Comparison of ENCODE assay signal across 8 mouse cellular contexts in the genomic region with DNA sequence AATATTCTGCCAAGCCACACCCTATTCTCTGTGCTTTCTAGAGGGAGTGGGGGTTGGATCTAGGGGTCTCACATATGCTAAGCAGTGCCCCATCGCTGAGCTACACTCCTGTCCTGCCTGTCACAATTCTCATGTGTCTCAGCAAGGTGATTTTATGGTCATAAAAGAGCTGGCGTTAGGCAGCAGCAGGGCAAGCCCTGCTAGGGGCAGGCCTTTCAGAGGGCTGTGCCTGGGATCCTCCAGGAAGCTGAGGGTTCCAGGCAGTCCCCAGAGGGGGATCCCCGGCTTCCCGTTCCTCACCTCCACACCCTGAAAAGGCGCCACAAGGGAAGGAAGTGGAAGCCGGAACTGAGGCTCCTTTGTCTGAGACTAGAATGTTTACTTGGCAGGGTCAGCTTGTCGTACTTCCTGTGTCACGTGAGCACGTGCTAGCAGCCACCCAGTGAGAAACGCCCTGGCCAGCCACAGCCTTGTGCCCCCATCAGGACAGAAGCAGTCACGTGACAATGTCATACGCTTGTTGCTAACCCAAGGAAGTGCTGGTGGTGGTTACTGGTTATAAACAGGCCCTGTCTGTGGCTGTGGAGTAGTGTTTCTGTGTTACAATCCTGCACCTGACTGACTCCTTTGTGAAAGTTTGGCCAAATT.
A peak's percentile ranks its signal among the peaks of the same experiment; 100 is the strongest.
DNase-seq lines count a peak whose midpoint lies in the region; ATAC-seq and TF ChIP-seq lines count a peak whose summit lies in the region.

No protein-coding gene starts in this region.

- intact Hi-C loops in gastrocnemius, postnatal 14 days (cut with DNase I; ENCODE audit: low total_unique reads): loop anchor here (10.0 kb wide), 1 partner anchor 711 kb away; no protein-coding TSS in a partner anchor

- DNase-seq in gastrocnemius, postnatal 14 days: peak; percentile 63
- DNase-seq in natural killer cell, adult 2 months (ENCODE audit: low spot score in 2 of 2): peak; percentile 94
- DNase-seq in thymus, postnatal 25 days: peak; percentile 76
- no peak for DNase-seq in cerebellum, postnatal 4 days (ENCODE audit: low spot score in 2 of 2)

- no peaks in the 10 kb centered on the region; the same call in 1 of the 2 replicates for H3K4me1 ChIP-seq in bone marrow, adult 2 months (ENCODE audit: control insufficient read depth, insufficient read depth, low read length)
- peaks cover 8% of the 10 kb centered on the region; the same call in 1 of the 2 replicates for H3K4me1 ChIP-seq in liver, embryonic 15.5 days (replicated peaks)

- ATAC-seq in CD4-positive, CD25-positive, alpha-beta regulatory T cell, adult 4 months: peak; percentile 96
- ATAC-seq in inflammation-experienced regulatory T-cells, adult 6 months: peak; percentile 96
- ATAC-seq in liver, embryonic 15.5 days (ENCODE audit: insufficient read depth): peak; percentile 81

- H3K36me3 ChIP-seq in liver, embryonic 15.5 days (replicated peaks): no peaks in the 10 kb centered on the region

- H3K9ac ChIP-seq in liver, embryonic 15.5 days: no peak overlapping the region

- H3K4me3 ChIP-seq in bone marrow, adult 2 months (replicated peaks; ENCODE audit: control insufficient read depth, low read depth, low read length): peak overlapping the region; percentile 15
- H3K4me3 ChIP-seq in liver, embryonic 15.5 days (replicated peaks): peak overlapping the region; percentile 26; the same call in 1 of the 2 replicates

- H3K27me3 ChIP-seq in liver, embryonic 15.5 days: peaks cover 9% of the 10 kb centered on the region

- peak; percentile 22; the same call in 1 of the 2 replicates for TF ChIP-seq POLR2A in bone marrow, adult 2 months (IDR thresholded peaks at IDR 0.05; ENCODE audit: borderline replicate concordance, control insufficient read depth, low read depth, low read length)

- 2% methylated on average over 12 of the region's 12 CpGs for WGBS in bone marrow, adult 2 months
- WGBS in liver, embryonic 15.5 days (ENCODE audit: insufficient replicate concordance): 8% methylated on average over 12 of the region's 12 CpGs

- H3K4me2 ChIP-seq in liver, embryonic 15.5 days: peak overlapping the region; percentile 55

- TF ChIP-seq CTCF in bone marrow, adult 2 months (IDR thresholded peaks at IDR 0.05; ENCODE audit: control insufficient read depth, insufficient read depth, low read length): no peak

- peak overlapping the region; percentile 84 for H3K27ac ChIP-seq in bone marrow, adult 2 months (ENCODE audit: control insufficient read depth, insufficient read depth, low read depth, low read length, poor library complexity)
- no peak overlapping the region for H3K27ac ChIP-seq in liver, embryonic 15.5 days (replicated peaks)

- no peaks in the 10 kb centered on the region for H3K9me3 ChIP-seq in liver, embryonic 15.5 days (replicated peaks)

Comparison
In these comparisons a context has a peak if more than half of its experiments do, and no peak if none do; other contexts are left out.
1. DNase-seq: peak in gastrocnemius, postnatal 14 days (single experiment), natural killer cell, adult 2 months (2 of 2) and thymus, postnatal 25 days (single experiment); none in cerebellum, postnatal 4 days (0 of 2).
2. Peak in every context shown above with its lines, with median percentiles within 50 percentile points of each other: ATAC-seq.